24 mouse cellular contexts compared by ENCODE assay signal in the genomic region with DNA sequence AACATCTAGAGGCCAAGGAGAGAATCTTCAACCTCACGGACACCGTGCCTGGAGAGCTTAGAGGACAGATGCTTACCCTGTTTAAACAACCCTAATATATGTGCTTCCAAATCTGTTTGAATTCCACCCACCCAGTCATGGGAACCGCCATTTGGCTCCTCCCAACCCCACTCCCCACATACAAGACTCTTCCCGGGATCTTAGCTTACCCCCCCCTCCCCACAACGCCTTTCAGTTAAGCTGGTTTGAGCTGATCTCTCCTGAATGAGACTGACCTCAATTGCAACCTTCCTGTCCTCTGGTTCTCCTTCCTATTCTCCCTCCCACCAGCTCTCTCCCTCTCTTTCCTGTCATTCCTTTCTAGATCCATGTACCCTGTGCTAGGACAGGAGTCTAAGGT.
DNase-seq lines count a peak whose midpoint lies in the region; ATAC-seq lines count a peak whose summit lies in the region.
"Had no signal": no experiment of that assay in that cellular context is flagged by ENCODE, and none has a peak within 500 bp of the region (broad histone marks: within the 10 kb centered on the region; RNA-seq: fewer than 3 reads in every experiment).

No protein-coding gene starts in this region.

- H3K27me3 ChIP-seq in kidney, embryonic 15.5 days = no peaks in the 10 kb centered on the region
- H3K27me3 ChIP-seq in midbrain, embryonic 10.5 days (ENCODE audit: low read depth, poor library complexity, severe bottlenecking) = no peaks in the 10 kb centered on the region
- no peaks in the 10 kb centered on the region for H3K27me3 ChIP-seq in midbrain, embryonic 15.5 days (replicated peaks)
- no peaks in the 10 kb centered on the region for H3K27me3 ChIP-seq in forebrain, embryonic 16.5 days (replicated peaks; ENCODE audit: control insufficient read depth, insufficient read depth, low read length)
- H3K27me3 ChIP-seq: embryonic facial prominence, embryonic 12.5 days; embryonic facial prominence, embryonic 15.5 days; heart, embryonic 12.5 days; heart, embryonic 15.5 days had no signal

- no peak overlapping the region for H3K4me2 ChIP-seq in kidney, embryonic 15.5 days
- H3K4me2 ChIP-seq in midbrain, embryonic 15.5 days = no peak overlapping the region
- no peak overlapping the region for H3K4me2 ChIP-seq in forebrain, embryonic 16.5 days (ENCODE audit: low read length)
- H3K4me2 ChIP-seq: embryonic facial prominence, embryonic 12.5 days; embryonic facial prominence, embryonic 15.5 days; heart, embryonic 12.5 days; heart, embryonic 15.5 days; hindbrain, embryonic 14.5 days had no signal

- H3K27ac ChIP-seq in kidney, embryonic 15.5 days = no peak overlapping the region
- H3K27ac ChIP-seq in midbrain, embryonic 10.5 days (replicated peaks) = peak overlapping the region; percentile 13; the same call in 1 of the 2 replicates
- no peak overlapping the region for H3K27ac ChIP-seq in midbrain, embryonic 15.5 days
- H3K27ac ChIP-seq in forebrain, embryonic 16.5 days (ENCODE audit: low read length) = no peak overlapping the region
- H3K27ac ChIP-seq: embryonic facial prominence, embryonic 15.5 days; heart, embryonic 15.5 days; hindbrain, embryonic 14.5 days; hindbrain, postnatal 0 days had no signal

- no peaks in the 10 kb centered on the region for H3K9me3 ChIP-seq in kidney, embryonic 15.5 days (replicated peaks)
- peaks cover 3% of the 10 kb centered on the region; the same call in 1 of the 2 replicates for H3K9me3 ChIP-seq in midbrain, embryonic 10.5 days (replicated peaks)
- H3K9me3 ChIP-seq in midbrain, embryonic 15.5 days = no peaks in the 10 kb centered on the region
- H3K9me3 ChIP-seq in forebrain, embryonic 16.5 days (ENCODE audit: control insufficient read depth, low read length) = no peaks in the 10 kb centered on the region
- H3K9me3 ChIP-seq: embryonic facial prominence, embryonic 12.5 days; embryonic facial prominence, embryonic 15.5 days; heart, embryonic 12.5 days; heart, embryonic 15.5 days had no signal

- 0 out of 2 replicates have a peak, but pooled peaks have one; percentile 12 for ATAC-seq in kidney, embryonic 15.5 days (replicated peaks; ENCODE audit: low FRiP score)
- no peak for ATAC-seq in midbrain, embryonic 15.5 days (replicated peaks)
- no peak for ATAC-seq in forebrain, embryonic 16.5 days
- ATAC-seq: CD4-positive, CD25-positive, alpha-beta regulatory T cell, adult 4 months; forebrain, embryonic 14.5 days; hindbrain, postnatal 0 days had no signal

- no peaks in the 10 kb centered on the region for H3K36me3 ChIP-seq in kidney, embryonic 15.5 days
- H3K36me3 ChIP-seq in midbrain, embryonic 10.5 days = no peaks in the 10 kb centered on the region
- H3K36me3 ChIP-seq in midbrain, embryonic 15.5 days (replicated peaks) = no peaks in the 10 kb centered on the region
- H3K36me3 ChIP-seq in forebrain, embryonic 16.5 days (ENCODE audit: control insufficient read depth, insufficient read depth) = no peaks in the 10 kb centered on the region
- H3K36me3 ChIP-seq: embryonic facial prominence, embryonic 12.5 days; embryonic facial prominence, embryonic 15.5 days; heart, embryonic 12.5 days; heart, embryonic 15.5 days had no signal

- no peak overlapping the region for H3K9ac ChIP-seq in kidney, embryonic 15.5 days
- no peak overlapping the region for H3K9ac ChIP-seq in midbrain, embryonic 15.5 days
- no peak overlapping the region for H3K9ac ChIP-seq in forebrain, embryonic 16.5 days (replicated peaks; ENCODE audit: low read depth, low read length)
- H3K9ac ChIP-seq: embryonic facial prominence, embryonic 12.5 days; embryonic facial prominence, embryonic 15.5 days; heart, embryonic 12.5 days; heart, embryonic 15.5 days; hindbrain, embryonic 14.5 days had no signal

- whole genome bisulfite sequencing in kidney, embryonic 15.5 days = 61% methylated on average over 5 of the region's 5 CpGs
- 62% methylated on average over 5 of the region's 5 CpGs for WGBS in midbrain, embryonic 10.5 days
- 65% methylated on average over 5 of the region's 5 CpGs for WGBS in midbrain, embryonic 15.5 days
- 77% methylated on average over 5 of the region's 5 CpGs for WGBS in forebrain, embryonic 16.5 days

- H3K4me3 ChIP-seq in kidney, embryonic 15.5 days (replicated peaks) = no peak overlapping the region
- H3K4me3 ChIP-seq in midbrain, embryonic 10.5 days = no peak overlapping the region
- no peak overlapping the region for H3K4me3 ChIP-seq in midbrain, embryonic 15.5 days
- H3K4me3 ChIP-seq in forebrain, embryonic 16.5 days (replicated peaks; ENCODE audit: low read length) = no peak overlapping the region
- H3K4me3 ChIP-seq: embryonic facial prominence, embryonic 12.5 days; embryonic facial prominence, embryonic 15.5 days; heart, embryonic 12.5 days; heart, embryonic 15.5 days had no signal

- no peak for DNase-seq in kidney, postnatal 4 days
- DNase-seq in midbrain, embryonic 10.5 days (ENCODE audit: low spot score) = no peak
- DNase-seq in retina, postnatal 1 day = peak; percentile 62
- DNase-seq in retina, embryonic 14.5 days (ENCODE audit: low spot score) = no peak
- DNase-seq: adrenal gland, adult 2 months; adrenal gland, postnatal 14 days; cerebellum, adult 11 months; cerebellum, adult 2 months; cerebellum, adult 9-11 months; cerebellum, postnatal 25 days; gastrocnemius, postnatal 25 days; heart, postnatal 10 days; heart, postnatal 4 days had no signal

- 0 out of 2 replicates have a peak, but pooled peaks cover 4% of the 10 kb centered on the region for H3K4me1 ChIP-seq in kidney, embryonic 15.5 days
- peaks cover 8% of the 10 kb centered on the region for H3K4me1 ChIP-seq in midbrain, embryonic 10.5 days
- no peaks in the 10 kb centered on the region for H3K4me1 ChIP-seq in midbrain, embryonic 15.5 days
- 0 out of 2 replicates have a peak, but pooled peaks cover 3% of the 10 kb centered on the region for H3K4me1 ChIP-seq in forebrain, embryonic 16.5 days (replicated peaks; ENCODE audit: control insufficient read depth, insufficient read depth, low read length)
- H3K4me1 ChIP-seq: heart, embryonic 15.5 days had no signal
